Mouse (Mus musculus) testis, adult 2 months (tissue): ENCODE measurements around the gene Tmie. TPM values are rescaled to one million over a fixed set of nuclear protein-coding genes. Genes with fewer than 3 reads are reported as not detected.

Experiments used
- H3K27ac ChIP-seq: fragments of 200-500 bp; 2 replicates; pipeline ENCODE4 v1.5.1; 2012; ENCODE audit warnings: low read depth, low read length; ENCODE audit not compliant: control insufficient read depth, insufficient read depth
- H3K27me3 ChIP-seq: fragments of 200-500 bp; 2 replicates; pipeline ENCODE4 v1.6.1; 2012; ENCODE audit warnings: mild to moderate bottlenecking, low read length, moderate library complexity; ENCODE audit not compliant: control insufficient read depth, insufficient read depth
- H3K36me3 ChIP-seq: fragments of 200-500 bp; 2 replicates; pipeline ENCODE4 v1.6.1; 2012; ENCODE audit warnings: mild to moderate bottlenecking, low read length; ENCODE audit not compliant: control insufficient read depth, insufficient read depth
- H3K4me1 ChIP-seq: fragments of 200-500 bp; 2 replicates; pipeline ENCODE4 v1.6.1; 2012; ENCODE audit warnings: low read length; ENCODE audit not compliant: control insufficient read depth, insufficient read depth
- H3K4me3 ChIP-seq: fragments of 200-500 bp; 2 replicates; pipeline ENCODE4 v1.5.1; 2012; ENCODE audit warnings: low read depth, mild to moderate bottlenecking, low read length, moderate library complexity, mixed read lengths; ENCODE audit not compliant: control insufficient read depth
- CTCF ChIP-seq: fragments of 200-500 bp; IDR thresholded peaks from 2 replicates; pipeline ENCODE4 v1.5.1; 2012; ENCODE audit warnings: low read depth, mild to moderate bottlenecking, inconsistent platforms, low read length, moderate library complexity; ENCODE audit not compliant: control insufficient read depth, insufficient read depth, insufficient replicate concordance
- POLR2A ChIP-seq: fragments of 200-500 bp; IDR thresholded peaks from 2 replicates; pipeline ENCODE4 v1.6.1; 2012; ENCODE audit warnings: low read depth, mild to moderate bottlenecking, inconsistent platforms, low read length, moderate library complexity; ENCODE audit not compliant: control insufficient read depth
- polyA plus RNA-seq: library from polyadenylated mRNA; depleted of rRNA; stranded (reverse); fragments of >200 nt; gene quantifications from 2 replicates; pipeline ENCODE4 v1.2.3, GENCODE M21; 2012

Gene Tmie
- polyA plus RNA-seq, 1 experiment: 1.8 TPM

GRCm38 (mm10) chr9:110887388-110888303 is 7.7 kb upstream of the Tmie start:
- no peak overlapping the region for H3K27ac ChIP-seq
- no peak for TF ChIP-seq POLR2A
- no peak for TF ChIP-seq CTCF
- no peaks in the 10 kb centered on the region for H3K36me3 ChIP-seq
- peaks cover 2% of the 10 kb centered on the region for H3K4me1 ChIP-seq
- no peaks in the 10 kb centered on the region for H3K27me3 ChIP-seq
- no peak overlapping the region for H3K4me3 ChIP-seq

GRCm38 (mm10) chr9:110881953-110882352 is 2.0 kb upstream of the Tmie start:
- no peak overlapping the region for H3K4me3 ChIP-seq
- no peak overlapping the region for H3K27ac ChIP-seq
- TF ChIP-seq POLR2A (no peak), CTCF (no peak)
- H3K4me1 ChIP-seq: peaks cover 24% of the 10 kb centered on the region
- no peaks in the 10 kb centered on the region for H3K36me3 ChIP-seq
- no peaks in the 10 kb centered on the region for H3K27me3 ChIP-seq

GRCm38 (mm10) chr9:110880772-110881171 is 859 bp upstream of the Tmie start:
- no peaks in the 10 kb centered on the region for H3K27me3 ChIP-seq
- peaks cover 24% of the 10 kb centered on the region for H3K4me1 ChIP-seq
- no peaks in the 10 kb centered on the region for H3K36me3 ChIP-seq
- no peak overlapping the region; the same call in 1 of the 2 replicates for H3K27ac ChIP-seq
- H3K4me3 ChIP-seq: peak overlapping the region; percentile 83
- TF ChIP-seq CTCF (no peak), POLR2A (no peak)

- Histone ChIP-seq H3K4me3 (peak within 1 kb of the TSS; percentile 83), H3K4me1 (peaks cover 27% of the 10 kb centered on the region), H3K36me3 (no peaks in the 10 kb centered on the region), H3K27ac (peak within 1 kb of the TSS; percentile 88), H3K27me3 (no peaks in the 10 kb centered on the region)
- TF ChIP-seq CTCF (no peak), POLR2A (no peak)
Measured at GRCm38 (mm10) chr9:110879191-110879920, 557 bp downstream of the Tmie start, which contains the start of gene Als2cl. Als2cl (plus strand) TSS chr9:110879870.

GRCm38 (mm10) chr9:110877888-110878287 is 2.0 kb downstream of the Tmie start:
- no peaks in the 10 kb centered on the region for H3K27me3 ChIP-seq
- no peaks in the 10 kb centered on the region for H3K36me3 ChIP-seq
- H3K27ac ChIP-seq: peak overlapping the region; percentile 81
- no peak overlapping the region for H3K4me3 ChIP-seq
- TF ChIP-seq CTCF (no peak), POLR2A (peak; percentile 38; the same call in 1 of the 2 replicates)
- peaks cover 37% of the 10 kb centered on the region for H3K4me1 ChIP-seq

GRCm38 (mm10) chr9:110877353-110877752 is 2.6 kb downstream of the Tmie start:
- no peak overlapping the region for H3K4me3 ChIP-seq
- H3K36me3 ChIP-seq: no peaks in the 10 kb centered on the region
- TF ChIP-seq POLR2A (no peak), CTCF (no peak)
- H3K4me1 ChIP-seq: peaks cover 37% of the 10 kb centered on the region
- H3K27ac ChIP-seq: peak overlapping the region; percentile 66
- H3K27me3 ChIP-seq: no peaks in the 10 kb centered on the region

GRCm38 (mm10) chr9:110875288-110875695 is 4.6 kb downstream of the Tmie start:
- H3K4me1 ChIP-seq: peaks cover 31% of the 10 kb centered on the region
- no peak overlapping the region for H3K27ac ChIP-seq
- H3K27me3 ChIP-seq: no peaks in the 10 kb centered on the region
- H3K4me3 ChIP-seq: no peak overlapping the region
- H3K36me3 ChIP-seq: no peaks in the 10 kb centered on the region
- no peak for TF ChIP-seq CTCF
- TF ChIP-seq POLR2A: no peak
